Mouse (Mus musculus): Measurements from ENCODE around the gene Lrrc66. TPM values are rescaled to one million over a fixed set of nuclear protein-coding genes. Genes with fewer than 3 reads are reported as not detected.

Gene Lrrc66
- polyA plus RNA-seq, 1 experiment from 2014 or later, result not detected

Other genes starting within 250 kb of the Lrrc66 start
- 0.09 and 0.30 TPM in 2 replicates for gene Cwh43, start 226.5 kb downstream of the Lrrc66 start, polyA plus RNA-seq (2015; fragmentation: Nextera tagmentation; extraction: Ambion mirVana)
- 42.8 and 47.8 TPM in 2 replicates for gene Dcun1d4, start 151.5 kb downstream of the Lrrc66 start, polyA plus RNA-seq (2015; fragmentation: Nextera tagmentation; extraction: Ambion mirVana)
- gene Sgcb, start 15.3 kb upstream of the Lrrc66 start, polyA plus RNA-seq (2015; fragmentation: Nextera tagmentation; extraction: Ambion mirVana), result 20.5 and 22.3 TPM in 2 replicates
- gene Spata18, start 18.9 kb upstream of the Lrrc66 start, polyA plus RNA-seq (2015; fragmentation: Nextera tagmentation; extraction: Ambion mirVana), result 0.34 and 0.71 TPM in 2 replicates